Mouse (Mus musculus) heart, postnatal 25 days (tissue): ENCODE measurements around the gene Ccdc137. TPM values are rescaled to one million over a fixed set of nuclear protein-coding genes. Genes with fewer than 3 reads are reported as not detected.

ENCODE experiments used
- total RNA-seq, 2 experiments: library from RNA; stranded (reverse); gene quantifications; 2 replicates each; pipeline ENCODE4 v1.2.3; 2021

The Ccdc137 gene
- total RNA-seq, 2 experiments from 2014 or later: 7.9 to 8.9 TPM

Other genes starting within 250 kb of the Ccdc137 start
- gene Bahcc1, start 225.2 kb upstream of the Ccdc137 start, total RNA-seq: 1 to 10 TPM; 7.8 to 8.3 TPM
- gene Actg1, start 109.6 kb upstream of the Ccdc137 start, total RNA-seq: 100 to 1,000 TPM; 282 to 346 TPM
- not detected for gene Fscn2, start 96.6 kb upstream of the Ccdc137 start, total RNA-seq
- 10 to 100 TPM; 15.2 to 15.3 TPM for gene Faap100, start 79.4 kb upstream of the Ccdc137 start, total RNA-seq
- 10 to 100 TPM; 53.0 to 59.3 TPM for gene Nploc4, start 20.4 kb upstream of the Ccdc137 start, total RNA-seq
- gene Tspan10, start 15.5 kb upstream of the Ccdc137 start, total RNA-seq: 1 to 10 TPM; 1.4 to 1.6 TPM
- gene Pde6g, start 4.6 kb upstream of the Ccdc137 start, total RNA-seq: under 1 TPM; 0.47 to 0.84 TPM
- gene Oxld1, start within 50 bp of the Ccdc137 start, total RNA-seq: 10 to 100 TPM; 53.7 to 56.4 TPM
- gene Arl16, start 9.5 kb downstream of the Ccdc137 start, total RNA-seq: 10 to 100 TPM; 10.5 to 10.6 TPM
- 100 to 1,000 TPM; 253 to 263 TPM for gene Mrpl12, start 26.5 kb downstream of the Ccdc137 start, total RNA-seq
- 10 to 100 TPM; 13.1 to 14.8 TPM for gene Slc25a10, start 33.7 kb downstream of the Ccdc137 start, total RNA-seq
- gene Gcgr, start 72.6 kb downstream of the Ccdc137 start, total RNA-seq: 1 to 10 TPM; 1.3 to 1.5 TPM
- 10 to 100 TPM; 44.1 to 46.9 TPM for gene Mcrip1, start 91.6 kb downstream of the Ccdc137 start, total RNA-seq
- gene Ppp1r27, start 93.0 kb downstream of the Ccdc137 start, total RNA-seq: not detected
- 100 to 1,000 TPM; 228 to 255 TPM for gene P4hb, start 115.1 kb downstream of the Ccdc137 start, total RNA-seq
- 100 to 1,000 TPM; 142 to 158 TPM for gene Arhgdia, start 123.5 kb downstream of the Ccdc137 start, total RNA-seq
- gene Alyref, start 140.2 kb downstream of the Ccdc137 start, total RNA-seq: 10 to 100 TPM; 49.3 to 52.6 TPM
- gene Anapc11, start 140.3 kb downstream of the Ccdc137 start, total RNA-seq: 10 to 100 TPM; 82.6 to 90.3 TPM
- not detected for gene Npb, start 150.4 kb downstream of the Ccdc137 start, total RNA-seq
- gene Pcyt2, start 159.8 kb downstream of the Ccdc137 start, total RNA-seq: 10 to 100 TPM; 54.2 to 59.3 TPM
- gene Sirt7, start 167.1 kb downstream of the Ccdc137 start, total RNA-seq: 1 to 10 TPM; 7.7 to 8.3 TPM
- 10 to 100 TPM; 38.7 to 42.1 TPM for gene Mafg, start 175.5 kb downstream of the Ccdc137 start, total RNA-seq
- gene Pycr1, start 185.7 kb downstream of the Ccdc137 start, total RNA-seq: 1 to 10 TPM; 1.6 to 2.3 TPM
- gene Myadml2, start 190.0 kb downstream of the Ccdc137 start, total RNA-seq: 10 to 100 TPM; 78.3 to 78.8 TPM
- gene Notum, start 203.1 kb downstream of the Ccdc137 start, total RNA-seq: under 1 TPM in 1 of 2 experiments, not detected in 1; 0.20 TPM
- gene Aspscr1, start 214.9 kb downstream of the Ccdc137 start, total RNA-seq: 10 to 100 TPM; 33.0 to 33.9 TPM